Mouse (Mus musculus): ENCODE results near the gene Dusp18. TPM values are rescaled to one million over a fixed set of nuclear protein-coding genes. Genes with fewer than 3 reads are reported as not detected.

The Dusp18 gene
- total RNA-seq (2017) = 0.81 and 1.5 TPM in 2 replicates

DNA sequence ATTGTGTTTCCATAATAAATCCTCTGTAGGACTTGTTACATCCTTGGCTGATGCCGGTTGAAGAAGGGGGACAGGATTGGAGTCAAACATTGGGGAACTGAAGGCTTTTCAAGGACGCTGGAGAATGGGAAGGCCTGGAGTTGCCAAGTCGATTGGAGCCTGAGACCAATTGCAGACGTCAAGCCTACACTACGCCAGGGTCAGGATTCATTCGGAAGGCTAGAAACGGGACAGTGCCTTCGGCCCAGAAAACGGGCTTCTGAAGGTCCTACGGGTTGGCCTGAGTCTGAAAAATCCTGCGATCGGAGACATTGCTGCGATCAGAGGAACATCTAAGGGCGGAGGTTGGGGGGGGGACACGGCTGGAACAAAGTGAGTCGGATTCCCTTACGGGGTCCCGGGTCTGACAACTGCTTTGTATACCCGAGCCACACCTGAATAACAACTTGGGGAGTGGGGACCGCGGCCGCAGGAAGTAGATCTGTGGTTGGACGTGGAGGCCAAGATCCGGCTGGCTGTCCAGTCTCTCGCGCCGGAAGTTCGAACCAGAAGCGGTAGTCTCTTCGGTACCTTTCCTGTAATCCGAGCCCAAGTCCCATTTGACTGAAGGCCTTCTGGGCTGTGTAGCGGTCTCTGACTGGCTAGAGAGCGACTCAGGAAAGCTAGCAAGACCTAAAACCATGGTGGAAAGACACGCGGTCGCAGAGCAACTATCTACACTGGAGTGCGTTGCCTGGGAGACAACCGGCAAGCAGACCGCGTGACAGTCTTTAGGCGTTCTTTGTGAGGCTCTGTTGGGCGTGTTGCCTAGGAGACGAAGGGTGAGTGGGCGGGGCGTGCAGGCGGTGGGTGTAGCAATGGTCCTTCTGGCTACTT is at the start of gene Dusp18, which contains the start of gene 4921536K21Rik:
Dusp18 (plus strand) TSS at position 835 of the 876 bp plus-strand sequence.
4921536K21Rik (minus strand) TSS at position 693 of the 876 bp plus-strand sequence.
- ATAC-seq (ENCODE audit: extremely low read depth, insufficient number of reproducible peaks, low FRiP score, poor library complexity, severe bottlenecking) = peak; percentile 95

DNA sequence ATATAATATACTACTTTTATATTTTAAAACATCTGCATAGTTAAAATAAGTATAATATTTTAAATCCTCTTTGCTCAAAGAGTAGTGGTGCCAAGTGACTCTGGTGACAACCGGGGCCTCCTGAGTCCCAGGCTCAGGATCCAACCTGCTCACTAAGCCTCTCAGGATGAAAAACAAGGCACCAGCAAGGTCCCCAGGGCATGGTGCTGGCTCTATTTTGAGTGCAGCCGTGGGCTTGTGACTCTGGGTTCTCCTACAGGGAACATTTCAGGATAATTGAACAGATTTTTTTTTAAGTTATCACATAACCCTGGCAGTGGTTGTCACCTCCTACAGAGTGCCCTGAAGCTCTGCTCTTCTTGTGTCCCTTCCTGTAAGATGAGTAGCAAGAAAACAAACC is 48.7 kb upstream of the Dusp18 start:
- no peak for ATAC-seq (ENCODE audit: extremely low read depth, insufficient number of reproducible peaks, low FRiP score, poor library complexity, severe bottlenecking)

DNA sequence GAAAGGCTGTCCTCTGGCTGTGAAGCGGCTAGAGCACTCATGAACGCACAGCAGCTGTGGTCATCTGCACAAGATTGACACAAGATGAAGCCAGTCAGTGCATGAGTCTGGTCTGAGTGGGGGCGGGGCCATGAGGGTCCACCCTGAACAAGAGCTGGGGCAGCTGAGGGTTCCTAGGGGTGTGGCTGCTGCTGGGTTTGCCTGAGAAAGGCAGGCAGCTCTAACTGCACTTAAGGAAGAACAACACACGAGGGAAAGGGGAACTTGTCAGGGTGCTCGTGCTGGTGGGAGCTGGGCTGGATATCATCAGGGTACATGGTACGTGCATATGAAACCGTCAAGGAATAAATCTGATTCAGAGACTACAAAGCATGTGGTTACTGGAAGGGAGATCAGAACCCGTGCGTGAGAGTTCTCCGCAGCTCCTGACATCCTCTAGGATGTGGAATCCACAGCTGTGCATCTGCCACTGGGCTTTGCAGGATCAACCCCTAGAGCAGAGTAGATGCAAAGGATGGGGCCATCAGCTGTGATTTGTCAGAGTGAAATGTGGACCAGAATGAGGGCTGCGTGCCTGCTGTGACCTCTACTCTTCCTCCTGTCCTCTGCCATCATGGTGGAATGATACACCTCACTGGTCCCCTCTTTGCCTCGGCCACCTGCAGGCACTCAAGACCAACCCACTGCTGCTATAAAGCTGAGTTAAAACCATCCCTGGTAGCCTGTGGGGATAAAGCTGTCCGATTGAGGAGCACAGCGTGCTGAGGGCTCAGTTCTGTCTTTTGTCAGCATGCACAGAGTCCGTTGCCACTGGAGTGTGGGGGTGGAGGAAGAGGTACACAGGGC is 45.3 kb upstream of the Dusp18 start:
- ATAC-seq (ENCODE audit: extremely low read depth, insufficient number of reproducible peaks, low FRiP score, poor library complexity, severe bottlenecking) = no peak

DNA sequence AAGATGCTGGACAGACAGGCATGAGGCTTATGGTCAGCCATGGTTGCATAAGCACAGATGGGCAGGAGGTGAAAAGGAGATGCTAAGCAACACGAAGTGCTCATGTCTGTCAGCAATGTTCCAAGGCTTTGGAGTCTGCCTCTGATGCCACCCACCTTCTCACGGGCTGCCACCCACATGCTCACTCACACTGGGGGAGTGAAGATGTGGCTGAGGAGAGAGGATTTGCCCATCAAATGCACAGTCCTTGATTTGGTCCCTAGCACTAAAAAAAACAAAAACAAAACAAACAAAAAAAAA is 44.8 kb upstream of the Dusp18 start:
- ATAC-seq (ENCODE audit: extremely low read depth, insufficient number of reproducible peaks, low FRiP score, poor library complexity, severe bottlenecking) = no peak

DNA sequence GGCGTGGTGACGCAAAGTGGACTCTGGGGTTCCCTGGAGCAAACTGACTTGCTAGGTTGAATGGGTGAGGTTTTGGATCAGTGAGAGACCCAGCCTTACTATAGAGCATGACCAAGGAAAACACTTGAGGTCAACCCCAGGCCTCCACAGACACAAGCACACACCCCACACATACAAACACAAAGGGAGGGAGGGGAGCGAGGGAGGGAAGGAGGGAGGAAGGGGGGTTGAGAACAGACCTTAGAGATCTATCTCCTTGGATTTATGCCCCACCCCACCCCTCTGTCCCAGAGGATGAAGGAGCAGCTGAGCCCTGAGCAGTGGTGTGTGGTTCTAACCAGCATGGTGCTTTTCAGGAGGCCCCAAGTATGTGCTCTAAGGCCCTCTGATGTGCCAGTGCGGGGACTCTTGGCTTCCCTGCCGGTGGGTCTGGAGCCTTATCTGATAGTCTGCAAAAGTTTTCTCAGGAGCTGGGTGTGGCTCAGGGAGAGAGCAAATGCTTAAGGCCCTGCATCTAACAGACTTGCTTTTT is 44.2 kb upstream of the Dusp18 start:
- ATAC-seq (ENCODE audit: extremely low read depth, insufficient number of reproducible peaks, low FRiP score, poor library complexity, severe bottlenecking) = no peak

DNA sequence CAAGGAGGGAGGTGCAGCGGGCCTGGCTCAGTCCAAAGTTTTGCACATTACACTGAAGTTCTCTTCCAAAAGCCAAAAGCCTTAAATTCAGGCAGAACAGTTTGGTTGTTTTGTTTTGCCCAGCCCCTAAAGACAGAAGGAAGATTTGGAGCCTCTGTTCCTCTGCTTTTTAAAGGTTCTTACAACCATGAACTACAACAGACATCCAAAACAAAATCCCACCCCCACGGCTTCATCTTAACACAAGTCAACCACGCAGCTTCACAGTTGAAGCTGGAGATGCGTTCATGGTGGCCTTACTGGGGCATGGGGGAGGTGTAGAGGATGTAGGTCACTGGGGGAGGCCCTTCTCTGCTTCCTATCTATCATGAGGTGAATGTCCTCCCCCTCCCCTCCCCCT is 43.2 kb upstream of the Dusp18 start:
- ATAC-seq (ENCODE audit: extremely low read depth, insufficient number of reproducible peaks, low FRiP score, poor library complexity, severe bottlenecking) = no peak

DNA sequence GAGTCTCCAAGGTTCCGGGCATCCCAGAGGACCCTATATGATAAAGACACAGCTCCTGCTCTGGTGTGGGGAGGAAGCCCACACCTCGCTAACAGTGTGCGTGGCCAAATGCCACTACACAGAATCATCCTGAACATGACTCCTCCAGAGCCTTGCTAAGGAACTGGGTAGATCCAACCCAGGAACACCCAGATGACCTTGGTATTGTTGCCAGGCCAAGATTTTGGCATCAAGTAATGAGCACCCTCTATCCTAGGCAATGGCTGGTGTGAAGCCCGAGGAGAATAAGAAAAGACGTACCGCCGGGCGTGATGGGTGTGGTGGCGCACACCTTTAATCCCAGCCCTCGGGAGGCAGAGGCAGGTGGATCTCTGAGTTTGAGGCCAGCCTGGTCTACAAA is 42.0 kb upstream of the Dusp18 start:
- ATAC-seq (ENCODE audit: extremely low read depth, insufficient number of reproducible peaks, low FRiP score, poor library complexity, severe bottlenecking) = no peak

DNA sequence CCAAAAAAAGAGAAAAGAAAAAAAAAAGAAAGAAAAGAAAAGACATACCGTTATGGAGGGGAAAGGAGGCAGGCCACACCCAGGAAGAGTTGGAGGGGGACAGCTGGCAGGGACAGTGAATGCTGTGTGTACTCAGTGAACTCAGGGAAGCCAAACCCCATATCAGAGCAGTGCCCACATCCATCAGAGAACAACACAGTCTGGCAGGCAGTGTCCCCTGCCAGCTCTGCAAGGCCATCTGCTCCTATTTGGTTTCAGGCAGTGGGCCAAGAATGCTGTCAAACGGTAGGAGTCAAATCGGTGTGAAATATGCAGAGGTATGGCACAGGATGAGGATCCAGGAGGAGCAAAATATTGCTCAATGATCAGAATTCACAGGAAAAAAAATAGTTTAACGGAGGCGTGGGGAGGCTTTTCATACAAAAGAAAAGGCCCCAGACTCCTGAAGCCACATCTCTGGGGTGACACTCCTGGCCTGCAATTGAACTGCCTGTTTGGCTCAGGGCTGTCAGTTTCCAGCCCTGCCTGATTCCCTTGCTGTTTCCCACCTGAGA is 41.5 kb upstream of the Dusp18 start:
- ATAC-seq (ENCODE audit: extremely low read depth, insufficient number of reproducible peaks, low FRiP score, poor library complexity, severe bottlenecking) = no peak

DNA sequence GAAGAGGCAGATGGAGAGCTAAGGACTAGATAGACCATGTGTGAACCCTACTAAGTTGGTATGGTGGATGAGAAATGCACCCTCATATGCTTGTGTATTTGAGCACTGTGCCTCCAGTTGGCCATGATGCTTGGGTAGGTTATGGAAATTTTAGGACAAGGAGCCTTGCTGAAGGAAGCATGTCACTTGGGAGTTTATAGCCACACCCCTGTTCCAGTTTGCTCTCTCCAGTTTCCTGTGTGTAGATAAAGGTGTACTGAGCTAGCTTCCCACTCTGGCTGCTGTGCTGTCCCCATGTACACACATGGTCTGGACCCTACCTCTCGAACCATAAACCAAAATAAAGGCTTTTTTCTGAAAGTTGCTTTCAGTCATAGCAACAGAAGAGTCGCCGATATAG is 40.9 kb upstream of the Dusp18 start:
- no peak for ATAC-seq (ENCODE audit: extremely low read depth, insufficient number of reproducible peaks, low FRiP score, poor library complexity, severe bottlenecking)

DNA sequence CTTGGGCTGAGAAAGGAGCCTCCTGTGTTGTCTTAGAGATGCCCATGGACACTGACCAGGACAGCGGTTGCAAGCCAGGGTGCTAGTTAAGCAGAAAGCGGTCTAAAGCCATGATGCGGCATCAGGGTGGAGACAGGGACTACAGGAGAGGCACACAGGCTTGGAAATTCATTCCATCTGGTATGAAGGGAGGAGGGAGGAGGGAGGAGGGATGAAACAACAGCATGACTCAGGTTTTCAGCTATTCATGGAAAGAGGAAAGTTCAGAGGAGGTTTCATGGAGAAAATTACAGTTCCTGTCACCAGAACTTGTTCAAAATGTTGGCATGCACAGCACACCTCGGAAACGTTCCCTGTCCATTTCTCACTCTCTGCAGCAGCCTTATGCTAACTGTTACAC is 39.2 kb upstream of the Dusp18 start:
- no peak for ATAC-seq (ENCODE audit: extremely low read depth, insufficient number of reproducible peaks, low FRiP score, poor library complexity, severe bottlenecking)

DNA sequence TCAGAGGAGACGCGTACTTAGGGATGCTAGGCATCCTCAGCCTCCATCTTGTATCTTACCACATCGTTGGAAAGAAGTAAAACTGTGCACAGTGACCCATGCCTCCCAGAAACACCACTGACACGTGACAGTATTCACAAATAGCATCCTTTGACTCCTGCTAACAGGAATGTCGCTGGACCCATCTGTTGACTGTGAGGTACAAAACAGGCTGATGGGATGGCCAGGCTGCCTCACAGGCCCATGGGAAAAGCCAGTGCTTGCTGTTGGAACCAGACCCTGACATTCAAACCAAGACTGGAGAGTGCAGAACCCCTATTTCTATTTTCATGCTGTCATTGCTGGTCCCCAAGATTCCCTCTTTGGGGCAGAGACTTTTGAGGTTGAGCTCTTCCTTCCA is 37.1 kb upstream of the Dusp18 start:
- no peak for ATAC-seq (ENCODE audit: extremely low read depth, insufficient number of reproducible peaks, low FRiP score, poor library complexity, severe bottlenecking)

DNA sequence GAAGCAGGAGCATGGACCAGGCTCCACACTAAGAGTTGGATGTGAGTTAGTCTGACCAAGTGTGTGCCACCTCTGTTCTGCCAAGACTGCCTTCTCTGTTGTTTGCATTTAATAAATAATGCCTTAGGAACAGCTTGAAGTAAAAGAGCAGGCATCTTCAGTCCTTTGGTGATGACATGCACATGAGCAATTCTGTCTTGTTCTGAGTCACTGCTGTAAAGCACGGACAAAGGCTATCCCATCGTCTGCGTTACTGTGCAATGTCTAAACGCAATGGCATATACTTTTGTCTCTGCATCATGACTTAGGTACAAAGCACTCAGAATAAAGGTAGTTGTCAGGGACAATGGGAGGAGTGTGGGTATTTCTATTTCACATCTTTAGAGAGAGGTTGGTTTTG is 35.3 kb upstream of the Dusp18 start:
- ATAC-seq (ENCODE audit: extremely low read depth, insufficient number of reproducible peaks, low FRiP score, poor library complexity, severe bottlenecking) = no peak

DNA sequence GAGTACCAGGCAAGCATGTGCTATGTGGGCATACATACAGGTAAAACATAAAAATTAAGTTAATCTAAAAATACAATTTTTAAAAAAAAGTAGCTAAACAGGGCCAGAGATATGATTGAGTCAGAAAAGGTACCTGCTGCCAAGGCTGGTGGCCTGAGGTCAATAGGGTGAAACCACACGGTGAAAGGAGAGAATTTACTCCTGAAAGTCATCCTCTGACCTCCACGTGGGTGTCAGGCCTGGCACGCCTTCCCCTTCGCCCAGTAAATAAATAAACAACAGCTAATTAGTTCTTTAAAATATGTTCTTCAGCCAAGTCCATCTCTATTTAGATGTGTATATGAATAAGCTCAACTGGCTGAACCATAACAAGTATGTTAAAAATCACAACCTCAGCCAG is 34.7 kb upstream of the Dusp18 start:
- no peak for ATAC-seq (ENCODE audit: extremely low read depth, insufficient number of reproducible peaks, low FRiP score, poor library complexity, severe bottlenecking)

DNA sequence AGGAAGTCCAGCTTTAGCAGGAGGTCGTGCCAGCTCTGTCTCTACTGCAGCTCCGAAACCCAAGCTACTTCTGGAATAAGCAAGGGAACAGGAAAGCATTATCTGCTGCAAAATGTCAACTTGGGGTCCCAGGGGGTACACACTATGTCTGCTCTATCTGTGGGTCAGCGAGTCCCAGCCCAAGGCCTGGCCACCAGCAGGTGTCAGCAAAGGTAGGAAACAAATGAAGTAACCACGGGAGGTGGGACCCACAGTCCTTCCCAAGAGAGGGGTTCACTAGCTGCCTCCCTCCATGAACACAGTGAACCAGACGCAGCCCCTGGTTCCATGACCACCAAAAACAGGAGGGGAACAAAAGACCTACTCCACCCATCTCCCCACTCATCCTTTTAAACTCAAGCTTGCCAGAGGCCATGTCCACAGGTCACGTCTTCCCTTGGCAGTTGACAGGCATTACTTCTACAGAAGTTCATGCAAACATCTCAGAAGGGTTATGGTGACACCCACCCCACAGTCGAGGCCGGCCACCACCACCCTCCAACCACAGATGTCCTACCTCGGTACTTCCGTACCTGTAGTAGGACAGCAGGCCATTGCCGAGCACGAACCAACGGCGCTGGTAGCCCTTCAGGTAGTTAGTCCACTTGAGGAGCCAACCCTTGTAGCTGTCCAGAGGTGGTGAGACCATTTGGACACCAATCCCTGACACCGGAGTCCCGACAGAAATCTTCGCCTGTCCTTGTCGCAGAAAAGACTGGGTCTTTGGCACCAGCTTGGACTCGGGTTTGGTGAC is 32.2 kb upstream of the Dusp18 start:
- ATAC-seq (ENCODE audit: extremely low read depth, insufficient number of reproducible peaks, low FRiP score, poor library complexity, severe bottlenecking) = no peak

DNA sequence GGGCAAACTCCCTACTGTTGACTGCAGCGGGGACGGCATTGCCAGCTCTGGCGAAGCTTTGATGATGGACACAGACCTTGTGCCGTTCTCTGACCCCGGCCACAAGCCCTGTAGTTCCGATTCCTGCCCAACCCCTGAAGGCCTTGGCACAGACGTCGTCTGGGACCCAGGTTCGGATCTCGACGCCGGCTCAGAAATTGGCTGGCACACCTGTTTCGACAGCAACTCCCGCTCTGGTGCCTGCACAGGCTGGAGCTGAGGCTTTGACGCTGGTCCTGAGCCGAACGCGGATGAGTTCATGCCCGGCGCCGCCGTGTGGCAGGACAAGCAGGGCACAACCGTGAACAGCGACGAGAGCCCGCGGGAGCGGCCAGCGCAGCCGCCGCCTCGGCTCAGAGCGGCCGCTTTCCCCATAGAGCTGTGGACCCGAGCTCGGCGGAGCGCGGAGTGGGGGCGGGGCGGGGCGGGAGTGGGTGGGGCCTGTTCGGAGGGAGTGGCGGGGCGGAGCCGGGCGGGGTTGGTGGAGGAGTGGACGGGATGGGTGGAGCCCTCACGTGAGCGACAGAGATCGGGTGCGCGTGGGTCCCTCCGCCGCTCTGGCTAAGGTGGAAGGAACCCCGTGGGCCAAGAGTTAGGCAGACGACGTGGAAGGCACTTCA is 31.5 kb upstream of the Dusp18 start, which contains the start of gene Osbp2:
Osbp2 (minus strand) TSS at position 450 of the 659 bp plus-strand sequence.
- peak; percentile 65 for ATAC-seq (ENCODE audit: extremely low read depth, insufficient number of reproducible peaks, low FRiP score, poor library complexity, severe bottlenecking)

DNA sequence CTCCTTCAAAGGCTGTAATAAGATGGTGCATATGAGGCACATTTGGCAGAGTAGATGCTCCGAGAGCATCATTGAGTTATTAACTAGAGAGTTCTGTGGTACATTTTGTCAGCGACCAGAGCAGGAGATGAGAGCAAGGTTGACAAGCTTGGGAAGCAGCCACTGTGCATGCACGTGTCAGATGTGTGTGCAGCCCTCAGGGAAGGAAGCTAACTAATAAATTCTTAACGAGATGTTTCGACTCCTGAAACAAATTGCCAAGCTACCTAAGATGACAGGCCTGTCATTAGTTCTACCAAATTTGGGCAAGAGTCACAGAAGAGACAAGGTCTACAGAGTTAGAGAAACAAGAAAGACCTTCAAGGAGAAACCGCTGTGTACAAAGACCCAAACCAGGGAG is 30.7 kb upstream of the Dusp18 start:
- ATAC-seq (ENCODE audit: extremely low read depth, insufficient number of reproducible peaks, low FRiP score, poor library complexity, severe bottlenecking) = no peak

DNA sequence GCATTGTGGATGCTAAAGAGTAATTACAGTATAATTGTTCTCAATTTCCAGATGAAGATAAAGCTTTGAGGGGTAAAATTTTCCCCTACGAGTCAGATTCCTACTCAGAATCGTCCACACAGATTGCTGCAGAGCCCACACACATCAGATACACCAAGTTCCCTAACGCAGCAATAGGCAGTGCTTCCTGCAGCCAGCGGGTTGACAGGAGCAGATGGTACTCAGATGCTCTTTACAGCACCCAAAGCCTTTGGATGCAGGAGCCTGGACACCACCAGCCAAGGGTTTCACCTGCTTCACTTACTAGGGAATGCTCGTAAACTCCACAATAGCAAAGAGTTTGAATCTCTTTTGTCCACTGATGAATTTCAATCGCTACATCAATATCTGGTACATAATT is 18.6 kb upstream of the Dusp18 start:
- ATAC-seq (ENCODE audit: extremely low read depth, insufficient number of reproducible peaks, low FRiP score, poor library complexity, severe bottlenecking) = no peak

DNA sequence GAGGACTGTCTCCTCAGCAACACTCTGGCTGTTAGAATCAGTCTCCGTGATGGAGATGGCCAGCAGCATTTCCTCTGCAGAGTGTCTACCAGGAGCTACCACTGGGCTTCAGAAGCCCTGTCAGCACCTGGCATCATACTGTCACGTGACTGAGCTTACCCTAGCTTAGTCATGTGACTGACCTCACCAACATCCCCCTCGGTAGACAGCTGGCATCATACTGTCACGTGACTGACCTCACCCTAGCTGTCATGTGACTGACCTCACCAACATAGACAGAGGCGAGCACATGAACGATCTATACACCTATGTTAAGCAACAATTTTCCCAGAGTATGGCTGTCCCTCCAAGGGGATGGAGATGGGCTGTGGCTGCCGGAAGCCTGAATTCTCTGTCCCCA is 16.4 kb upstream of the Dusp18 start:
- no peak for ATAC-seq (ENCODE audit: extremely low read depth, insufficient number of reproducible peaks, low FRiP score, poor library complexity, severe bottlenecking)

Measured in neutrophil, adult 5-6 weeks (primary cell).